Mouse (Mus musculus) G1E-ER4 (cell line): ENCODE data around the gene Pet100. TPM values are rescaled to one million over a fixed set of nuclear protein-coding genes. Genes with fewer than 3 reads are reported as not detected.

Source experiments
- GATA1 ChIP-seq: IDR thresholded peaks from one replicate; pipeline ENCODE4 v1.8.0; 2012; ENCODE audit warnings: low read length, inconsistent platforms
- polyA plus RNA-seq: library from polyadenylated mRNA; stranded (reverse); fragments of >175 nt; gene quantifications from 2 replicates; pipeline ENCODE4 v1.2.3, GENCODE M21; 2012

Gene Pet100
- polyA plus RNA-seq, 1 experiment: 55.8 TPM

- TF ChIP-seq GATA1: no peak
Measured at GRCm38 (mm10) chr8:3607822-3608221, 13.5 kb upstream of the Pet100 start.

GRCm38 (mm10) chr8:3609046-3609815 is 12.1 kb upstream of the Pet100 start:
- no peak for TF ChIP-seq GATA1

GRCm38 (mm10) chr8:3609816-3610150 is 11.6 kb upstream of the Pet100 start:
- TF ChIP-seq GATA1: no peak

DNA sequence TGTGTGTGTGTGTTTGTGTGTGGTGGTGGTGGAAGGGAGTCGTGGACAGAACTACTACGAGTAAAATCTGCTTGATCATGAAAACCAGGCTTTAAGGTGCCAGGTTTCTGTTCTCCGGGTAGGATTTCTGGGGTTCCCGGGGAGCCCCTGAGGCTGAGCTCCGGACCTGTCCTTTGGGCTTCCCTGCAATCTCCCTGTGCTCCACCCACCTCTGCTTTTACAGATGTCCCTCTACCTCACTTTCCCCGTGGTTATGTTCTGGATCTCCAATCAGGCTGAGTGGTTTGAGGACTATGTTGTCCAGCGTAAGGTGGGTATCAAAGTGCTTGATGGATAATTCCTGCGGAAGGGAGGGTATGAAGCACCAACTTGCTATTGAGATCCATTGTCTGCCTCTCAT is 771 bp downstream of the Pet100 start:
- no peak for TF ChIP-seq GATA1

GRCm38 (mm10) chr8:3625445-3625844 is 4.1 kb downstream of the Pet100 start, which contains the start of gene Pcp2:
TSS of gene Pcp2 (minus strand) at chr8:3625545.
- no peak for TF ChIP-seq GATA1

DNA sequence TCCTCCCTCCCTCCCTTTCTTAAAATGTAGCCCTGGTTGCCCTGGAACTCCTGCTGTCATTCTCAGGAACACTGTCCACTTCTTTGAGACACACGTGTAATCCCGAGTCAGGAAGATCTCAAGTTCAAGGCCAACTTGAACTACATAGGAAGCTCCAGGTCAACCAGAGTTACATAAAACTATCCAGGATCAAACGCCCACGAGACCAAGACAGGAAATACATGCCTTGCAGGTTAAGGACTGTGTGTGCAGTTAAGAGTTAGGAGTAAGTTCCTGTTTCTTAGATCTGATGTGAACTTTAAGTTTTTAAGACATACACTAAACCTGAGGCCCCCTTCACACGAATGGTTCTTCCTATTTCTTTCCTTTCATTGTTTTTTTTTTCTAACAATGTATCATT is 5.6 kb downstream of the Pet100 start:
- no peak for TF ChIP-seq GATA1

DNA sequence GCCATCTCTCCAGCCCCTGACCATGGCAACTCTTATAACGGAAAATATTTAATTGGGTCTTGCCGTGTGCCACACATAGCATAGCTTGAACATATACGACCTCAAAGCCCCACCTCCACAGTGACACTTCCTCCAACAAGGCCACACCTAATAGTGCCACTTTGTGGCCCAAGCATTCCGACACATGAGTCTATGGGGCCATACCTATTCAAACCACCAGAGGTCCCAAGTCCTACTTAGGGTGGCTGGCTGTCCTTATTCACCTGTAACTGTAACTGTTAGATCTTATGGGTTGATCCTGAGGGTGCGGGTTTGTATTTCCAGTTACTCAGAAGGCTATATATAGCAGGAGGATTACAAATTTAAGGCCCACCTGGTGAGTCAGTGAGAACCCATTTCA is 6.7 kb downstream of the Pet100 start:
- TF ChIP-seq GATA1: no peak

DNA sequence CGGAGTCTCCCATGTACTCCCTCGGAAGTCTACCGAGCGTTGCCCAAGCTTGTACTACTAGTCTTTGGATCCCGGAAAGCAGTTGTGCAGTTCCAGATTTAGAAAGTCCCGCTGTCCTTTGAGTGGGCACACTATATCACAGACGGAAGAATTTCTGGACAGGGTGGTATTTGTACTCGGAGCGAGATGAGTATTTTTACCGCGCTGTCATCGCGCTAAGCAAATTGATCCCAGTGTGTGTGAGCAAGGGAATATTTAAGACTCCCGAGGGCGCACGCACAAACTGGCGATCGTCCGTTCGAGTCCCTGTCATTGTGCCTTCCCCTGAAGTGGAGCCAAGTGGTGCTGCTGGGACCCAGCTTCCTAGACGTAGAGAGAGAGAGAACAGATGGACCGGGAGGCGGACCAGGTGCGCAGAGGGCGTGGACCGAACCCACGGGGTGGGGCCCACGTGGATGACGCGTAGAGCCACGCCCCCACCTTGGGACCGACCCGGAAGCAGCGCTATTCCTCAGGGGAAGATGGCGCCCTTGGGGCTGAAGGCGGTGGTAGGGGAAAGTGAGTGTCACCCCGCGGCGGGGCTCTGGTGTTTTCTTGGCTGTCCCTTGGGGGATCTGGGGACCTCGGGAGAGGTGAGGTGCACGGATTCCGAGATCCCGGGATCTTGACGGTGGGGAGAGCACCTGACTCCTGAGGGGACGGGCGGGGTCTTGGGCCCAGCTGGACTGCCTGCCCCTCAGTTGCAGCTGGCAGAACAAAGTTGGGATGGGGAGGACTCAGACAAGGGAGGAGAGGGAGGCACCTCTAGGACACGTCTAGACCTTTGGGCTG is 9.5 kb downstream of the Pet100 start, which contains the start of gene Stxbp2:
TSS of gene Stxbp2 (plus strand) at position 309 of the 831 bp plus-strand sequence.
- TF ChIP-seq GATA1: no peak

DNA sequence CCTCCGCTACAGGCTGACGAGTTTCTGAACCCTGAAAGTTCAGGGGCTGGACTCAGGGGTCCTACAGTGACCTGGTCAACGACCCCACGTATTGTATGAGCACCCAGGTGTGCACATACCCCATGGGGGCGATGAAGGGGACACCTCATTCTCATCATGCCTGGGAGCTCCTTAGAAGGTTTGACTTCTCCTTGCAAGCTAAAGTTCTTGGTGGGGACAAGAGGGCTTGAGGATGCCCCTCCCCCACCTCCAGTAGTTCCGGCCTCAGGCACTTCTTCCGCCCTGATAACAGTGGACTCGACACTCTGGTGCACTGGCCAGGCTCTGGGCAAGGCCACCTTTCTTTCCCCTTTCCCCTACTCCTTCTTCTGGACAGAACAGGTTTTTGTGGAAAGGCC is 10.1 kb downstream of the Pet100 start:
- no peak for TF ChIP-seq GATA1

- TF ChIP-seq GATA1: no peak
Measured at GRCm38 (mm10) chr8:3645804-3646203, 24.5 kb downstream of the Pet100 start.

- TF ChIP-seq GATA1: no peak
Measured at GRCm38 (mm10) chr8:3646824-3647531, 25.6 kb downstream of the Pet100 start.

GRCm38 (mm10) chr8:3647561-3647960 is 26.2 kb downstream of the Pet100 start:
- no peak for TF ChIP-seq GATA1

DNA sequence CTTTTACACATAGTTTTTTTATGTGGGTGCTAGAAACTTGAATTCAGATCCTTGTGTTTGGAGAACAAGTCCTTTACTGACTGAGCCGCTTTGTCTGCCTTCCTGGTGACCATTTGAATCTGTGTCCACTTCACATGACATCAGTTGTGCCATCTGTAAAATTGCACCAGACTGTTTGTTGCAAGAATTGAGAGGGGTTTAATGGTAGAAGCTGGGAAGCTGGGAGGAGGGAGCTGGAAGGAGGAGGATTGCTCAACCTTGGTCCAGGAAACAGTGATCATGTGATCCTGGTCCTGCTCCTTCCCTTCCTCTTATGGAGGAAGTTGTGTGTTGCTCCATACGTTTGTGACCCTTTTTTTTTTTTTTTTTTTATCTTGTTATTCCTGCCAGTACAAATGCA is 26.9 kb downstream of the Pet100 start:
- TF ChIP-seq GATA1: no peak

DNA sequence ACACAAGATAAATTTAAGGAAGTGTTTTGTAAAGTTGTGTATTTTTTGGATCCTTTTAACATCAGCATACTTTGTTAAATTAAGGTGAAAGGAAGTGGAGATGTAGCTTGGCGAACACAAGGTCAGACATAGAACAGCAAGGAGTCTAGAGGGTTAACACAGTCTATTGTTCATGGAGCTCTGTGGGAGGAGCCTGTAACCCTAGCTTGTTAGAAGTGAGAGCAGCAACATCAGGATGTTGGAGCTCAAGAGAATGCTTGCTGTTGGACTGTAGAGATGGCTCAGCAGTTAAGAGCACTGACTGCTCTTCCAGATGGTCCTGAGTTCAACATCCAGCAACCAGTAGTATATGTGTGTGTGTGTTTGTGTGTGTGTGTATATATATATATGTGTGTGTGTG is 27.6 kb downstream of the Pet100 start:
- no peak for TF ChIP-seq GATA1

DNA sequence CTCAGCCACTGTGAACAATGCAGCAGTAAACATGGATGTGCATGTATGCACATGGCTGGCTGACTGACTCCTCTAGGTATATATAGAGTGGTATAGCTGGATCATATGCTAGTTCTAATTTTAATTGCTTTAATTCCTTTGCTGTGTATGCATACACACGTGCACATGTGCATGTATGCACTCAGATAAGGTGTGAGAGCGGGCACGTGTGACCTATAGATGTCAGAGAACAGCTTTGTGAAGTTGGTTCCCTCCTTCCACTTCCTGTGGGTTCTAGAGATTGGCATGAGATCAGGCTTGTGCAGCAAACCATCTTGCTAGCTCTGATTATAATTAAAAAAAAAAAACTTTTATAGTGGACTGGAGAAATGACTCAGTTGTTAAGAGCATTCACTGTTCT is 31.5 kb downstream of the Pet100 start:
- TF ChIP-seq GATA1: no peak
